Mouse (Mus musculus) olfactory bulb, adult 2 months (tissue): Measurements from ENCODE around the gene Ppargc1a.

Experiments used
- CTCF ChIP-seq: fragments of 200-500 bp; IDR thresholded peaks from 2 replicates; pipeline ENCODE4 v1.5.1; 2012; ENCODE audit warnings: low read depth, mild to moderate bottlenecking, low read length, moderate library complexity; ENCODE audit not compliant: insufficient read depth
- POLR2A ChIP-seq: fragments of 200-500 bp; IDR thresholded peaks from 2 replicates; pipeline ENCODE4 v1.6.1; 2012; ENCODE audit warnings: mild to moderate bottlenecking, low read depth, low read length, moderate library complexity; ENCODE audit not compliant: insufficient read depth

GRCm38 (mm10) chr5:51591537-51592154 is 24.1 kb upstream of the Ppargc1a start:
- TF ChIP-seq CTCF (no peak), POLR2A (no peak)
